Mouse (Mus musculus) CH12.LX (cell line): ENCODE measurements around the gene Clasp2.

Source experiments
- CTCF ChIP-seq, 2 experiments: IDR thresholded peaks in 1 of 2; conservative IDR thresholded peaks in 1 of 2; 2 replicates each; pipeline ENCODE4 v1.5.1; 2011 to 2012; ENCODE audit warnings: low read depth in 2 of 2, low read length in 2 of 2, improper control_type of control experiment in 1 of 2, inconsistent platforms in 1 of 2, mild to moderate bottlenecking in 1 of 2, moderate library complexity in 1 of 2
- E2F4 ChIP-seq: IDR thresholded peaks from 2 replicates; pipeline ENCODE4 v1.6.1; 2011; ENCODE audit warnings: low read depth, low read length, improper control_type of control experiment; ENCODE audit not compliant: insufficient replicate concordance
- ELF1 ChIP-seq: IDR thresholded peaks from 2 replicates; pipeline ENCODE4 v1.6.1; 2014; ENCODE audit warnings: low read depth, mild to moderate bottlenecking, inconsistent platforms, low read length, improper control_type of control experiment
- EP300 ChIP-seq: IDR thresholded peaks from 2 replicates; pipeline ENCODE4 v1.6.1; 2011; ENCODE audit warnings: low read length, improper control_type of control experiment
- JUN ChIP-seq: IDR thresholded peaks from 2 replicates; pipeline ENCODE4 v1.6.1; 2011; ENCODE audit warnings: low read depth, mild to moderate bottlenecking, low read length, improper control_type of control experiment, moderate library complexity; ENCODE audit not compliant: insufficient read depth
- JUND ChIP-seq: conservative IDR thresholded peaks from 2 replicates; pipeline ENCODE4 v1.6.1; 2011; ENCODE audit warnings: low read depth, low read length, improper control_type of control experiment
- MAX ChIP-seq: IDR thresholded peaks from 2 replicates; pipeline ENCODE4 v1.6.1; 2011; ENCODE audit warnings: low read length, improper control_type of control experiment
- NELFE ChIP-seq: IDR thresholded peaks from 2 replicates; pipeline ENCODE4 v1.6.1; 2011; ENCODE audit warnings: low read depth, low read length, improper control_type of control experiment
- NRF1 ChIP-seq: IDR thresholded peaks from 2 replicates; pipeline ENCODE4 v1.6.1; 2014; ENCODE audit warnings: low read depth, mild to moderate bottlenecking, inconsistent platforms, low read length, improper control_type of control experiment, moderate library complexity
- POLR2A ChIP-seq: IDR thresholded peaks from 2 replicates; pipeline ENCODE4 v1.6.1; 2011; ENCODE audit warnings: low read depth, mild to moderate bottlenecking, improper control_type of control experiment, low read length
- UBTF ChIP-seq: IDR thresholded peaks from 2 replicates; pipeline ENCODE4 v1.6.1; 2012; ENCODE audit warnings: low read depth, mild to moderate bottlenecking, inconsistent platforms, low read length, improper control_type of control experiment, moderate library complexity
- USF1 ChIP-seq: IDR thresholded peaks from 2 replicates; pipeline ENCODE4 v1.6.1; 2014; ENCODE audit warnings: low read depth, mild to moderate bottlenecking, inconsistent platforms, low read length, improper control_type of control experiment

DNA sequence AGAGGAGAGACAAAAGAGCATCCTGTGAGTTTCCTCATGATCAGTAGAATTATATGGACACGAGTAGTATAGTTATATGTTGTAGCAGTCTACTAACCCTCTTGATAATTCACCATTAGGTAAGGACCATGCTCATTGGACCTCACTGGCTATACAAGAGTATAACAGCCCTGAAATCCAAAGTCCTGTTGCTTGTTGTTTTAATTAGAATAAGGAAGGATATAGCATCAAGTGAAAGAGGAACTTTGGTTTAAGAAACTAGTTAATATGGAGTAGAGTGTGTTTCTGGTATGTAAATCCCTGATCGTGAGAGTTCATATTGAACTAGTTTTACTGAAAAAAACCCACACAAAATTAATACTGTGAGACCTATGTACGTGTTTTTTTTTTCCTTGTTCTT is 59.4 kb downstream of the Clasp2 start:
- TF ChIP-seq E2F4 (no peak), CTCF (conservative IDR thresholded peaks at IDR 0.05 in 1 of 2, IDR thresholded peaks at IDR 0.05 in 1 of 2; ENCODE audit: low read depth in 2 of 2, low read length in 2 of 2) (no peak), NELFE (no peak), USF1 (no peak), JUND (no peak), POLR2A (no peak), NRF1 (no peak), EP300 (no peak), JUN (no peak), UBTF (no peak), MAX (no peak), ELF1 (no peak)
